Mouse (Mus musculus): ENCODE data around the gene Cd5. TPM values are rescaled to one million over a fixed set of nuclear protein-coding genes. Genes with fewer than 3 reads are reported as not detected.

Cd5 gene
- polyA plus RNA-seq, 1 experiment, result not detected

GRCm38 (mm10) chr19:10709360-10710087, 29.3 kb downstream of the Cd5 start:
- TF ChIP-seq CTCF (IDR thresholded peaks at IDR 0.05; ENCODE audit: low read depth, low read length) (peak; percentile 99), EP300 (IDR thresholded peaks at IDR 0.05; ENCODE audit: insufficient read depth, low read depth, low read length) (peak; percentile 60; the same call in 1 of the 2 replicates), POLR2A (IDR thresholded peaks at IDR 0.05; ENCODE audit: insufficient read depth, low read length) (no peak)
- Histone ChIP-seq H3K27ac (ENCODE audit: insufficient read depth, low read length) (no peak overlapping the region), H3K9me3 (replicated peaks; ENCODE audit: control insufficient read depth, insufficient read depth, low read length, poor library complexity, severe bottlenecking) (no peaks in the 10 kb centered on the region), H3K27me3 (ENCODE audit: control insufficient read depth, insufficient read depth, low read length, poor library complexity, severe bottlenecking) (no peaks in the 10 kb centered on the region), H3K4me3 (ENCODE audit: low read depth, low read length) (no peak overlapping the region), H3K4me1 (ENCODE audit: control insufficient read depth, insufficient read depth, low read length) (no peaks in the 10 kb centered on the region), H3K36me3 (ENCODE audit: control insufficient read depth, insufficient read depth, low read length, poor library complexity, severe bottlenecking) (no peaks in the 10 kb centered on the region; the same call in 1 of the 2 replicates), H3K9ac (ENCODE audit: low read depth, poor library complexity, severe bottlenecking) (no peak overlapping the region)

DNA sequence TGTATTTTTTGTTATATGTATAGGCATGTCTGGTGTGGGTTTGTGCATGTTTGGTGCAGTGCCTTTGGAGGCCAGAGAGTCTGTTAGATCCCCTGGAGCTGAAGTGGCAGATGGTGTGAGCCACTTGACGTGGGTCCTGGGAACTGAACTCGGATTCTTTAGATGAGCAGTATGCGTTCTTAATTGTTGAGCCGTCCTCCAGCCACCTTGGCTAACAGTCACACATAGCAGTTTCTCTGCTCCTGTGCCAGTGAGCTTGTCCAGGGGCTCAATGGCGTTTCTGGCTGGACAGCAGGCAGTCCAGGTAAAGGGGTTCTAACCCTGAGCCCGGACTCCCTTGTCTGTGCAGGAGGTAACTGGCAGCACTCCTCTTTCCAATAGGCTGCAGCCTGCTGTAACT, 29.9 kb downstream of the Cd5 start:
- no peaks in the 10 kb centered on the region for H3K9me3 ChIP-seq (replicated peaks; ENCODE audit: control insufficient read depth, insufficient read depth, low read length, poor library complexity, severe bottlenecking)
- H3K36me3 ChIP-seq (ENCODE audit: control insufficient read depth, insufficient read depth, low read length, poor library complexity, severe bottlenecking), result no peaks in the 10 kb centered on the region; the same call in 1 of the 2 replicates
- no peak for TF ChIP-seq EP300 (IDR thresholded peaks at IDR 0.05; ENCODE audit: insufficient read depth, low read depth, low read length)
- no peak for TF ChIP-seq CTCF (IDR thresholded peaks at IDR 0.05; ENCODE audit: low read depth, low read length)
- TF ChIP-seq POLR2A (IDR thresholded peaks at IDR 0.05; ENCODE audit: insufficient read depth, low read length), result no peak
- H3K27ac ChIP-seq (ENCODE audit: insufficient read depth, low read length), result no peak overlapping the region
- H3K9ac ChIP-seq (ENCODE audit: low read depth, poor library complexity, severe bottlenecking), result no peak overlapping the region
- H3K27me3 ChIP-seq (ENCODE audit: control insufficient read depth, insufficient read depth, low read length, poor library complexity, severe bottlenecking), result no peaks in the 10 kb centered on the region
- H3K4me1 ChIP-seq (ENCODE audit: control insufficient read depth, insufficient read depth, low read length), result no peaks in the 10 kb centered on the region
- no peak overlapping the region for H3K4me3 ChIP-seq (ENCODE audit: low read depth, low read length)

GRCm38 (mm10) chr19:10707881-10708280, 30.9 kb downstream of the Cd5 start:
- Histone ChIP-seq H3K9ac (ENCODE audit: low read depth, poor library complexity, severe bottlenecking) (no peak overlapping the region), H3K9me3 (replicated peaks; ENCODE audit: control insufficient read depth, insufficient read depth, low read length, poor library complexity, severe bottlenecking) (no peaks in the 10 kb centered on the region)

DNA sequence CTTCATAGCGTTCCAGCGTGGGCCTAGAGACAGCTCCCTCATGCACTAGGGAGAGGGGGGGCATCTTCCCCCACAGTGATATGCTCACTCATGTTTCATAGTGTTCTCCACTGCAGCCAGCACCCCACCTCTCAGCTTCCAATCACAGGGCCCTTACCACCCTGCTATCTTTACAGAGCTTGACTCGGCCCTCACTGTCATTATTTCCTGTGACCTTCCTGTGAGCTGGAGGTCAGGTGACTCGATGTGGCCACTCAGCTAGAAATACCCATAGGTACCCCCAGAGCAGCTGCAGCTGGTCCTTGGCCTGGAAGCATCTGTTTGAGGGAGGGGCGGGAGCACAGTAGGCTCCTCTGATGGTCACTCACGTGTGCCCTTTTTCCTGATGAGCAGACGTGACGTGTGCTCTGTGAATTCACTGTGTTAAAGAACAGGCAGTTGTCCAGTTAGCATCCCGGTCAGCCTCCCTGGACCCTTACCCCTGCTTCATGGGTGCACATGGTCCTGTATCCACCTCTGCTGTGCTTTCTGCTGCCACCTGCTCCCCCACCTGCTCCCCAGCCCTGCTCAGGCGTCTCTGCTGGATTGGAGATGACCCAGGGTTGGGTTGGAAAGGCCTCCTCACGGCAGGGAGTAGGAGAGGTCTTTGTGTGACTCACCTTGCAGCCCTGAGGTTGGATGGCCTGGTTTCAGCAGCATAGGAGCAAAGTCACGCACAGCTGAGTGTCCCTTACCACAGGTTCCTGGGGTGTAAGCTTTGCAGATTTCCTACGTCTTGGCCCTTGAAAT, 31.5 kb downstream of the Cd5 start:
- Histone ChIP-seq H3K36me3 (ENCODE audit: control insufficient read depth, insufficient read depth, low read length, poor library complexity, severe bottlenecking) (no peaks in the 10 kb centered on the region; the same call in 1 of the 2 replicates), H3K27ac (ENCODE audit: insufficient read depth, low read length) (no peak overlapping the region), H3K9ac (ENCODE audit: low read depth, poor library complexity, severe bottlenecking) (no peak overlapping the region), H3K4me1 (ENCODE audit: control insufficient read depth, insufficient read depth, low read length) (no peaks in the 10 kb centered on the region), H3K4me3 (ENCODE audit: low read depth, low read length) (no peak overlapping the region), H3K27me3 (ENCODE audit: control insufficient read depth, insufficient read depth, low read length, poor library complexity, severe bottlenecking) (no peaks in the 10 kb centered on the region), H3K9me3 (replicated peaks; ENCODE audit: control insufficient read depth, insufficient read depth, low read length, poor library complexity, severe bottlenecking) (no peaks in the 10 kb centered on the region)
- TF ChIP-seq POLR2A (IDR thresholded peaks at IDR 0.05; ENCODE audit: insufficient read depth, low read length) (no peak), CTCF (IDR thresholded peaks at IDR 0.05; ENCODE audit: low read depth, low read length) (no peak), EP300 (IDR thresholded peaks at IDR 0.05; ENCODE audit: insufficient read depth, low read depth, low read length) (no peak)

More at GRCm38 (mm10) chr19:10707881-10708280, 30.9 kb downstream of the Cd5 start:
- H3K27ac ChIP-seq (ENCODE audit: insufficient read depth, low read length), result no peak overlapping the region
- no peaks in the 10 kb centered on the region for H3K27me3 ChIP-seq (ENCODE audit: control insufficient read depth, insufficient read depth, low read length, poor library complexity, severe bottlenecking)
- H3K36me3 ChIP-seq (ENCODE audit: control insufficient read depth, insufficient read depth, low read length, poor library complexity, severe bottlenecking), result no peaks in the 10 kb centered on the region; the same call in 1 of the 2 replicates
- no peaks in the 10 kb centered on the region for H3K4me1 ChIP-seq (ENCODE audit: control insufficient read depth, insufficient read depth, low read length)
- TF ChIP-seq POLR2A (IDR thresholded peaks at IDR 0.05; ENCODE audit: insufficient read depth, low read length), result no peak
- no peak overlapping the region for H3K4me3 ChIP-seq (ENCODE audit: low read depth, low read length)

DNA sequence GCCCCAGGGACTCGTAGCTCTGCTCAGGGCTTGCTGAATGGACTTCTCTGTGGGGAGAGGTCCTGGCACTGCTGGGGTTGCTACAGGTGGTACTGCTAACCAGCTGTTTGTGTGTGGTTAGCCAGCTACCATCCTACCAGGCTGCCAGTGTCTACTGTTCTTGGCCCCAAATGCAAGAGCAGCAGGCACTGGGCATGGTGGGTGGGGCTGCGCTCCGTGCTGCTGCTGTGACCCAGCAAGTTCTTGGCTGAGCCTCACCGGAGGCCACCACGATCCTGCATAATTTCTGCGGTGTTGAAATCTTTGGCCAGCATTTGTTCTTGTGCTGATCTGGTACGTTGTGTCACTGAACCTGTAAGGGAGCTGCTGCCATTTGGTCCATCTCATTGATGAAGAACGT, 35.3 kb downstream of the Cd5 start:
- Histone ChIP-seq H3K4me3 (ENCODE audit: low read depth, low read length) (no peak overlapping the region), H3K9me3 (replicated peaks; ENCODE audit: control insufficient read depth, insufficient read depth, low read length, poor library complexity, severe bottlenecking) (no peaks in the 10 kb centered on the region), H3K9ac (ENCODE audit: low read depth, poor library complexity, severe bottlenecking) (no peak overlapping the region), H3K4me1 (ENCODE audit: control insufficient read depth, insufficient read depth, low read length) (no peaks in the 10 kb centered on the region), H3K27ac (ENCODE audit: insufficient read depth, low read length) (no peak overlapping the region), H3K36me3 (ENCODE audit: control insufficient read depth, insufficient read depth, low read length, poor library complexity, severe bottlenecking) (no peaks in the 10 kb centered on the region), H3K27me3 (ENCODE audit: control insufficient read depth, insufficient read depth, low read length, poor library complexity, severe bottlenecking) (no peaks in the 10 kb centered on the region)
- TF ChIP-seq POLR2A (IDR thresholded peaks at IDR 0.05; ENCODE audit: insufficient read depth, low read length) (no peak), EP300 (IDR thresholded peaks at IDR 0.05; ENCODE audit: insufficient read depth, low read depth, low read length) (no peak), CTCF (IDR thresholded peaks at IDR 0.05; ENCODE audit: low read depth, low read length) (no peak)

DNA sequence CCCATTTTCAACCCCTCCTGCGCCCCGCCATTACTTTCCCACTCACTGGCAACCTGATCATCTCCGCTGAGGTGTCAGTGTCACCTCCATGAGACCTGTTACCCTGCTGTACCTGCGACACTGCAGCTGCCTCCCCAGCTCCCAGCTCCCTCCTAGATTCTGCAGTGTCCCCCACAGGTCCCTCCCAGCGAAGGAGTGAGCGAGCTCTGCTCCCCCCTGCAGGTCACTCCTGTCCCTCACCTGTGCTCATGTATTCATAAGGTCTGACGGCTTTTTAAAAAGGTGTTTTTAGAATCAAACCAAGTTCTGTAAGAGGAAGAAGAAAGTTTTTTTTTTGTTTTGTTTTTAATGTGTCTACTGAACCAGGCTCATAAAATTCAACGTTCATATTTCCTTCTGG, 36.7 kb downstream of the Cd5 start:
- Histone ChIP-seq H3K9ac (ENCODE audit: low read depth, poor library complexity, severe bottlenecking) (no peak overlapping the region), H3K27ac (ENCODE audit: insufficient read depth, low read length) (no peak overlapping the region), H3K36me3 (ENCODE audit: control insufficient read depth, insufficient read depth, low read length, poor library complexity, severe bottlenecking) (no peaks in the 10 kb centered on the region), H3K27me3 (ENCODE audit: control insufficient read depth, insufficient read depth, low read length, poor library complexity, severe bottlenecking) (no peaks in the 10 kb centered on the region), H3K4me1 (ENCODE audit: control insufficient read depth, insufficient read depth, low read length) (peaks cover 2% of the 10 kb centered on the region), H3K4me3 (ENCODE audit: low read depth, low read length) (no peak overlapping the region), H3K9me3 (replicated peaks; ENCODE audit: control insufficient read depth, insufficient read depth, low read length, poor library complexity, severe bottlenecking) (no peaks in the 10 kb centered on the region)
- TF ChIP-seq CTCF (IDR thresholded peaks at IDR 0.05; ENCODE audit: low read depth, low read length), result peak; percentile 23
- no peak for TF ChIP-seq POLR2A (IDR thresholded peaks at IDR 0.05; ENCODE audit: insufficient read depth, low read length)
- TF ChIP-seq EP300 (IDR thresholded peaks at IDR 0.05; ENCODE audit: insufficient read depth, low read depth, low read length), result no peak

All from ES-Bruce4 (cell line).